Mouse (Mus musculus) neural tube, embryonic 15.5 days (tissue): ENCODE measurements around the gene Gal. TPM values are rescaled to one million over a fixed set of nuclear protein-coding genes. Genes with fewer than 3 reads are reported as not detected.

ENCODE experiments used
- ATAC-seq: fragments of 200-750 bp; cut with Nextera tagmentation; 2 replicates; pipeline ENCODE4 v1.8.0; 2017; ENCODE audit warnings: mild to moderate bottlenecking, moderate TSS enrichment, moderate library complexity; ENCODE audit not compliant: low FRiP score
- H3K27ac ChIP-seq: fragments of 300-500 bp; sonication (generic); replicated peaks from 2 replicates; pipeline ENCODE4 v1.5.1; 2015; ENCODE audit warnings: mild to moderate bottlenecking, inconsistent platforms
- H3K27me3 ChIP-seq: fragments of 300-500 bp; sonication (generic); replicated peaks from 2 replicates; pipeline ENCODE4 v1.6.1; 2015; ENCODE audit warnings: inconsistent platforms
- H3K36me3 ChIP-seq: fragments of 300-500 bp; sonication (generic); 2 replicates; pipeline ENCODE4 v1.6.1; 2015; ENCODE audit warnings: inconsistent platforms
- H3K4me1 ChIP-seq: fragments of 300-500 bp; sonication (generic); 2 replicates; pipeline ENCODE4 v1.6.1; 2015; ENCODE audit warnings: inconsistent platforms
- H3K4me2 ChIP-seq: fragments of 300-500 bp; sonication (generic); 2 replicates; pipeline ENCODE4 v1.6.1; 2015; ENCODE audit warnings: inconsistent platforms, mild to moderate bottlenecking, moderate library complexity
- H3K4me3 ChIP-seq: fragments of 300-500 bp; sonication (generic); replicated peaks from 2 replicates; pipeline ENCODE4 v1.5.1; 2015; ENCODE audit warnings: mild to moderate bottlenecking, inconsistent platforms
- H3K9ac ChIP-seq: fragments of 300-500 bp; sonication (generic); replicated peaks from 2 replicates; pipeline ENCODE4 v1.6.1; 2015; ENCODE audit warnings: mild to moderate bottlenecking, inconsistent platforms
- H3K9me3 ChIP-seq: fragments of 300-500 bp; sonication (generic); replicated peaks from 2 replicates; pipeline ENCODE4 v1.6.1; 2016; ENCODE audit warnings: inconsistent platforms
- WGBS: fragments of 180-500 bp; shearing (Covaris S2); methylation state at CpG from one replicate; pipeline ENCODE4 v1.1.7; 2015; ENCODE audit warnings: mixed read lengths; 5-methylcytosine and 5-hydroxymethylcytosine counted together
- polyA plus RNA-seq: library from polyadenylated mRNA; unstranded; fragments of >200 nt; fragmentation: Nextera tagmentation; extraction: Ambion mirVana; gene quantifications from 2 replicates; pipeline ENCODE4 v1.2.1, GENCODE M21; 2015

The Gal gene
- polyA plus RNA-seq, 1 experiment from 2014 or later: 47.3 TPM

DNA sequence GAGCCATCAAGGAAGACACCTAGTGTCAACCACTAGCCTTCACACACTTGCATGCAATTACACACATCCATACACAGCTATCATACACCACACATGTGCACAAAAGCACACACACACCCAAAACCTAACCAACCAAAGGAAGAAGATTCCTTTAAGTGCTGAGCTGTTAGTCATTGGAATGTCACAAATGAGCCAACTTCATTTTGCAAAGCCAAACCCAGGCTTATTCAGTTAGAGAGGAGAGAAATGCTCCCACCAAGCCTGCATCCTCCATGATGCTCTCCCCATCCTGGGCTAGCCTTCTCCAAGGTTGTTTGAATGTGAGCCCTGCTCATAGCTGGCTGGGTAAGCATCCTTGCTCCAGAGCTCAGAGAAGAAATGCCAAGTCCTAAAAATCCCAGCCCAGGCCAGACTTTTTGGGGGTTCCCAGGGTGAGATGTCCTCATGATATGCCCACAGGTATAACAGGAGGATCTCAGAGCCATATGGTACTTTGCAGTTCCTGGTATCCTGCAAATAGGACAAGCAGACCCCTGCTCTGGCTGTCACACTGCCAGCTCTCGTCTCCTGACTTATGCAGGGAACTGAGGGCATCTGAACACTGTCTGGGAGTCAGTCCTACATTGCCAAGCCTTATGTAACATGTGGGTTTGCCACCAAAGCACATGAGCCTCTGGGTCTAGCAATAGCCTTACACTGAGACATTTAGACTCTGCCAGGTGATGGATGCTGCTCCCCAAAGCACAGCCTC is 8.6 kb downstream of the Gal start:
- Histone ChIP-seq H3K27ac (no peak overlapping the region), H3K4me3 (no peak overlapping the region), H3K9me3 (no peaks in the 10 kb centered on the region), H3K36me3 (no peaks in the 10 kb centered on the region), H3K4me2 (no peak overlapping the region), H3K4me1 (peaks cover 13% of the 10 kb centered on the region), H3K27me3 (no peaks in the 10 kb centered on the region), H3K9ac (no peak overlapping the region)
- 64% methylated on average over 1 of the region's 1 CpGs for WGBS
- no peak for ATAC-seq

GRCm38 (mm10) chr19:3404030-3404429 is 10.3 kb downstream of the Gal start:
- H3K4me1 ChIP-seq: peaks cover 13% of the 10 kb centered on the region
- no peak overlapping the region for H3K4me3 ChIP-seq
- no peak for ATAC-seq
- H3K36me3 ChIP-seq: no peaks in the 10 kb centered on the region
- no peak overlapping the region for H3K27ac ChIP-seq
- H3K9me3 ChIP-seq: no peaks in the 10 kb centered on the region
- no peak overlapping the region for H3K4me2 ChIP-seq
- H3K9ac ChIP-seq: no peak overlapping the region
- WGBS: 86% methylated on average over 7 of the region's 7 CpGs
- no peaks in the 10 kb centered on the region for H3K27me3 ChIP-seq

DNA sequence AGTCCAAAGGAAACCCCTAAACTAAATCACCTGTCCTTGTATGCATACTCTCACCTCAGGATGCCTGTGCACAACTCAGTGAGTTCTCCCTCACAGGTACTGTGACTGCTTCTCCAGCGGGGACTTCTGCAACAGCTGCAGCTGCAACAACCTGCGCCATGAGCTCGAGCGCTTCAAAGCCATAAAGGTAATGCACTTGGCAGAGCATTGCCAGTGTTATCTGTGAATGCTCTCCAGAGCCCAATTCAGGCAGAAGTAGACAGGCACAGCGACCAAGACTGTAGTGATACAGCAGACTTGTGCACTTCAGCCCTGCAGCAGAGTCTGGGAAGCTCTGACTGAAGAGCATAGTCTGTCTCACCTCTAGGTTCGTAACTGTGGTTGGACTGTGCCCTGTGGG is 12.0 kb downstream of the Gal start:
- Histone ChIP-seq H3K36me3 (no peaks in the 10 kb centered on the region), H3K4me2 (no peak overlapping the region), H3K4me1 (peaks cover 13% of the 10 kb centered on the region), H3K9ac (no peak overlapping the region), H3K9me3 (no peaks in the 10 kb centered on the region), H3K27me3 (no peaks in the 10 kb centered on the region), H3K27ac (no peak overlapping the region), H3K4me3 (no peak overlapping the region)
- 53% methylated on average over 6 of the region's 6 CpGs for WGBS
- ATAC-seq: peak; percentile 57; the same call in 1 of the 2 replicates

GRCm38 (mm10) chr19:3401943-3402342 is 12.4 kb downstream of the Gal start:
- Histone ChIP-seq H3K27me3 (no peaks in the 10 kb centered on the region), H3K9ac (no peak overlapping the region), H3K9me3 (no peaks in the 10 kb centered on the region), H3K27ac (no peak overlapping the region), H3K4me1 (peaks cover 13% of the 10 kb centered on the region), H3K4me3 (no peak overlapping the region), H3K4me2 (no peak overlapping the region), H3K36me3 (no peaks in the 10 kb centered on the region)
- peak; percentile 17; the same call in 1 of the 2 replicates for ATAC-seq
- WGBS: 48% methylated on average over 7 of the region's 7 CpGs

GRCm38 (mm10) chr19:3401504-3401903 is 12.8 kb downstream of the Gal start:
- Histone ChIP-seq H3K36me3 (no peaks in the 10 kb centered on the region), H3K9me3 (no peaks in the 10 kb centered on the region), H3K9ac (no peak overlapping the region), H3K4me2 (no peak overlapping the region), H3K27me3 (no peaks in the 10 kb centered on the region), H3K4me1 (peaks cover 13% of the 10 kb centered on the region), H3K27ac (no peak overlapping the region), H3K4me3 (no peak overlapping the region)
- no peak for ATAC-seq
- 81% methylated on average over 7 of the region's 7 CpGs for WGBS

DNA sequence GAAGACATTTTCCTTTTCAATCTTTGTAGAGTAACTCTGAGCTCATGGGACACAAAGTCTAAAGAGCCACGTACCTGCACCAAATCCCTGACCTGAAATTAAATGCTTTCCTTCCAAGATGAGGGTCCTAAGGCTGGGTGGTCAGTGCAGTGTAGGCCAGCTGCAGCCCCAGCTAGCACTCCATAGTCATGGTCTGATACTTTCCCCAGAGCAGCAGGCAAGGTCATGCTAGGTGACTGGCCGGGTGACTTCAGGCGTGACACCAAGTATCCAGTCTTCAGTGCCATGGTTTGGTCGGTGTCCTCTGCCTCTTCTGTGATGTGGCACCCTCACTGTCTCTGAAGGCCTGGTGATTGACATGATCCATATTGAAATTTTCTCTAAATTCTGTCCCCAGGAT is 14.3 kb downstream of the Gal start:
- H3K4me3 ChIP-seq: no peak overlapping the region
- WGBS: 91% methylated on average over 4 of the region's 4 CpGs
- no peaks in the 10 kb centered on the region for H3K27me3 ChIP-seq
- no peak overlapping the region for H3K4me2 ChIP-seq
- no peak for ATAC-seq
- H3K4me1 ChIP-seq: peaks cover 13% of the 10 kb centered on the region
- H3K27ac ChIP-seq: no peak overlapping the region
- no peaks in the 10 kb centered on the region for H3K36me3 ChIP-seq
- no peaks in the 10 kb centered on the region for H3K9me3 ChIP-seq
- H3K9ac ChIP-seq: no peak overlapping the region

DNA sequence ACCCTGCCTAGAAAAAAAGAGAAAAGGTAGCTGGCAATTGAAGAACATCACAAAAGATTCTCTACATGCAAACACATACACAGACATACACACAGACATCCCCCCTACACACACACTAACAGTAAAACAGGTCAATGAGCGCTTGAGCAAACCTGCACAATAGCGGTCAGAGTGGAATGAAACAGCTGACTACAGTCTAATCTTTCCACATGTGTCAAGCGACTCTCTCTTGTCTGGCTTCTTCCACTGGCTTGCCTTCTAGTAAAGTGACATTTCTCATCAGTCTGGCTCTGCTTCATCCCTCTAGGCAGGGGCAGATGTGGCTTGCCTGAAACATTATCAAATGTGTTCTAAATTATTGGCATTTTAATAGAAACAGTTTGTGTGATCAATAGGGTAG is 20.1 kb downstream of the Gal start:
- peaks cover 2% of the 10 kb centered on the region; the same call in 1 of the 2 replicates for H3K4me1 ChIP-seq
- H3K9me3 ChIP-seq: no peaks in the 10 kb centered on the region
- no peak for ATAC-seq
- 88% methylated on average over 3 of the region's 3 CpGs for WGBS
- no peak overlapping the region for H3K9ac ChIP-seq
- no peaks in the 10 kb centered on the region for H3K36me3 ChIP-seq
- no peak overlapping the region for H3K4me2 ChIP-seq
- H3K4me3 ChIP-seq: no peak overlapping the region
- H3K27me3 ChIP-seq: no peaks in the 10 kb centered on the region; the same call in 1 of the 2 replicates
- no peak overlapping the region for H3K27ac ChIP-seq

- H3K9ac ChIP-seq: no peak overlapping the region
- 85% methylated on average over 1 of the region's 1 CpGs for WGBS
These were observed 22.0 kb downstream of the Gal start for GRCm38 (mm10) chr19:3392384-3392783.

DNA sequence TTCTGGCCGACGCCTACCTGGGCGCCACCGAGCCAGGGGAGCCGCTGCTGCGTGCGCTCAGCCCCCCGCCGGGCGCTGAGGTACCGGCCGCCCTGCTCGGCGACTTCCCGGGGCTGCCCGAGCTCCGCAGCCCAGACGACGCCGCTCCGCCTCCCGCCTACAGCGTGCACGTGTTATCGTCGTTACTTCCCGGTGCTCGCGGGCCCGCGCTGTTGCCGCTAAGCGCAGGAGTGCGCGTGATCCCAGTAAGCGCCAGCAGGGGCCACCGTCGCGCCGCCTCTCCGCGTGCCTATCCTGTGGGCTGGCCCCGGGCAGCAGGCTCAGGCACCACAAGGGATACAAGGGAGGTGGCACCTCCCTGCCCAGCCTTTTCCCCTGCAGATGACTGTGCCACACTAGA is 25.3 kb downstream of the Gal start:
- peak overlapping the region; percentile 55 for H3K9ac ChIP-seq
- no peaks in the 10 kb centered on the region for H3K36me3 ChIP-seq
- peaks cover 10% of the 10 kb centered on the region for H3K4me1 ChIP-seq
- H3K9me3 ChIP-seq: no peaks in the 10 kb centered on the region
- ATAC-seq: peak; percentile 94
- H3K27me3 ChIP-seq: no peaks in the 10 kb centered on the region; the same call in 1 of the 2 replicates
- peak overlapping the region; percentile 56 for H3K4me3 ChIP-seq
- WGBS: under 1% methylated on average over 40 of the region's 43 CpGs
- H3K27ac ChIP-seq: peak overlapping the region; percentile 71
- peak overlapping the region; percentile 94 for H3K4me2 ChIP-seq

More at GRCm38 (mm10) chr19:3392384-3392783, 22.0 kb downstream of the Gal start:
- no peak for ATAC-seq
- no peaks in the 10 kb centered on the region; the same call in 1 of the 2 replicates for H3K27me3 ChIP-seq
- no peak overlapping the region for H3K4me3 ChIP-seq
- no peaks in the 10 kb centered on the region for H3K9me3 ChIP-seq
- H3K36me3 ChIP-seq: no peaks in the 10 kb centered on the region
- H3K4me1 ChIP-seq: peaks cover 10% of the 10 kb centered on the region
- H3K4me2 ChIP-seq: no peak overlapping the region
- H3K27ac ChIP-seq: no peak overlapping the region

DNA sequence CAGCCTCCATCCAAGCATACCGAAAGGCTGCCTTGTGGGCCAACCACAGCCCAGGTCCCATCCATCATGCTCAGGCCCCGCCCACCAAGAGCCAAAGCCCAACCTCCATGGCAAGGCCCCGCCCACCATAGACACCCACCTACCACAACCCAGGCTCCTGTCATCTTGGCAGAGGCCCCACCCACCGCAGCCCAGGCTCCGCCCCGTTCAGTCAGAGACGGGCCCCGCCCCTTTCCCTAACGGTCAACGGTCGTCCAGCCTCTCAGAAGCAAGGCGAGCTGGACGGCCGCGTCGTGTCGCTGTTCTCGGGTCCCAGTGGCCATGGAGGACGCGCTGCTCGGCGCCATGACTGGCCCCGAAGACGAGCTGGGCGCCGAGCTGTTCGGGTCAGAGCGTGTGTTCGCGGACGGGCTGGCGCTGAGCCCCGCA is 25.7 kb downstream of the Gal start, which contains the start of gene Tesmin:
Tesmin (plus strand) TSS at position 229 of the 429 bp plus-strand sequence.
- Histone ChIP-seq H3K9ac (peak within 1 kb of the TSS; percentile 55), H3K9me3 (no peaks in the 10 kb centered on the region), H3K27ac (peak within 1 kb of the TSS; percentile 71), H3K4me1 (peaks cover 10% of the 10 kb centered on the region), H3K4me2 (peak within 1 kb of the TSS; percentile 94), H3K4me3 (peak within 1 kb of the TSS; percentile 56), H3K36me3 (no peaks in the 10 kb centered on the region), H3K27me3 (no peaks in the 10 kb centered on the region; the same call in 1 of the 2 replicates)
- peak; percentile 94 for ATAC-seq
- WGBS: 3% methylated on average over 33 of the region's 33 CpGs

- no peaks in the 10 kb centered on the region for H3K9me3 ChIP-seq
- ATAC-seq: no peak
- no peak overlapping the region for H3K9ac ChIP-seq
- 71% methylated on average over 6 of the region's 6 CpGs for WGBS
- no peak overlapping the region for H3K4me2 ChIP-seq
- no peak overlapping the region for H3K4me3 ChIP-seq
- H3K4me1 ChIP-seq: peaks cover 10% of the 10 kb centered on the region
- no peaks in the 10 kb centered on the region for H3K36me3 ChIP-seq
- no peak overlapping the region for H3K27ac ChIP-seq
- no peaks in the 10 kb centered on the region; the same call in 1 of the 2 replicates for H3K27me3 ChIP-seq
These were observed 26.3 kb downstream of the Gal start for GRCm38 (mm10) chr19:3388061-3388460.

GRCm38 (mm10) chr19:3378614-3379013 is 35.7 kb downstream of the Gal start:
- Histone ChIP-seq H3K4me3 (no peak overlapping the region), H3K27me3 (no peaks in the 10 kb centered on the region), H3K27ac (no peak overlapping the region), H3K4me2 (no peak overlapping the region), H3K36me3 (no peaks in the 10 kb centered on the region), H3K9me3 (no peaks in the 10 kb centered on the region), H3K4me1 (no peaks in the 10 kb centered on the region), H3K9ac (no peak overlapping the region)
- 96% methylated on average over 3 of the region's 3 CpGs for WGBS
- ATAC-seq: no peak
